Mouse (Mus musculus): Measurements from ENCODE around the gene Ppp1r1c. TPM values are rescaled to one million over a fixed set of nuclear protein-coding genes. Genes with fewer than 3 reads are reported as not detected.
A peak's percentile ranks its signal among the peaks of the same experiment; 100 is the strongest.
"Not testable (repeated sequence)": the region's sequence is repeated elsewhere in the genome, so short reads cannot be mapped to it uniquely, and the experiment has no call there.

The Ppp1r1c gene
- polyA plus RNA-seq, 1 experiment from 2014 or later: 2.0 TPM

GRCm38 (mm10) chr2:79798627-79799026 is 91.0 kb downstream of the Ppp1r1c start:
- H3K9me3 ChIP-seq: no peaks in the 10 kb centered on the region
- no peaks in the 10 kb centered on the region for H3K36me3 ChIP-seq
- H3K4me1 ChIP-seq: peaks cover 3% of the 10 kb centered on the region; the same call in 1 of the 2 replicates
- ATAC-seq (ENCODE audit: low FRiP score, low read depth): no peak
- H3K27me3 ChIP-seq: no peaks in the 10 kb centered on the region
- no peak overlapping the region for H3K4me3 ChIP-seq
- no peak overlapping the region for H3K9ac ChIP-seq (replicated peaks)
- no peak overlapping the region for H3K4me2 ChIP-seq (replicated peaks)
- no peak overlapping the region for H3K27ac ChIP-seq (replicated peaks)
- WGBS: 44% methylated on average over 7 of the region's 7 CpGs

- no peak for ATAC-seq (ENCODE audit: low FRiP score, low read depth)
- Histone ChIP-seq H3K4me2 (replicated peaks) (no peak overlapping the region), H3K9ac (replicated peaks) (no peak overlapping the region), H3K27me3 (no peaks in the 10 kb centered on the region), H3K9me3 (no peaks in the 10 kb centered on the region), H3K4me3 (no peak overlapping the region), H3K36me3 (no peaks in the 10 kb centered on the region), H3K27ac (replicated peaks) (no peak overlapping the region), H3K4me1 (no peaks in the 10 kb centered on the region)
- 73% methylated on average over 3 of the region's 3 CpGs for WGBS
Observed at GRCm38 (mm10) chr2:79815708-79816484, 108.3 kb downstream of the Ppp1r1c start.

DNA sequence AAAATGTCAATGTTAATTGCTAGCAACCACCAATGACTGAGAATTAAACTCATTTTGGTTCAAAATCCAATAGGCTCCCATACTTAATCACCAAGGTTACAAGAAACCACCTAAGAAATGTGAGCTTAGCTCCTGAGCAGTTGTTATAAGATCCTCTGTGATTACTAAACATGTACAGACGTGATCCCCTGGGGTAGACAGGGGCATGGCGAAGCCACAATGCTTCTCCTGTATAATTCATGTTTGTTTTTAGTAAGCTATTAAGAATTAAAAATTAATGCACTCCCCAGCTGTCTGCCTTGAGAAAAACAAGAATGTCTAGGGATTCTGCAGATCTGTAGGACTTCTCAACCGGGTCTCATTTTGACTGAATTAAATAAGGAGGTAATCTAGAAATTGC is 112.0 kb downstream of the Ppp1r1c start:
- Histone ChIP-seq H3K27ac (replicated peaks) (no peak overlapping the region), H3K4me3 (no peak overlapping the region), H3K36me3 (no peaks in the 10 kb centered on the region), H3K27me3 (no peaks in the 10 kb centered on the region), H3K4me1 (no peaks in the 10 kb centered on the region), H3K4me2 (replicated peaks) (no peak overlapping the region), H3K9ac (replicated peaks) (no peak overlapping the region), H3K9me3 (no peaks in the 10 kb centered on the region)
- ATAC-seq (ENCODE audit: low FRiP score, low read depth): no peak
- WGBS: 52% methylated on average over 3 of the region's 3 CpGs

- no peaks in the 10 kb centered on the region for H3K4me1 ChIP-seq
- no peaks in the 10 kb centered on the region for H3K36me3 ChIP-seq
- H3K9me3 ChIP-seq: no peaks in the 10 kb centered on the region
- no peak overlapping the region for H3K9ac ChIP-seq (replicated peaks)
- ATAC-seq (ENCODE audit: low FRiP score, low read depth): no peak
- 83% methylated on average over 4 of the region's 4 CpGs for WGBS
- no peak overlapping the region for H3K4me2 ChIP-seq (replicated peaks)
- H3K27me3 ChIP-seq: no peaks in the 10 kb centered on the region
- H3K27ac ChIP-seq (replicated peaks): no peak overlapping the region
- H3K4me3 ChIP-seq: no peak overlapping the region
Observed at GRCm38 (mm10) chr2:79825853-79826252, 118.3 kb downstream of the Ppp1r1c start.

- no peak overlapping the region for H3K9ac ChIP-seq (replicated peaks)
- H3K4me1 ChIP-seq: no peaks in the 10 kb centered on the region
- 87% methylated on average over 6 of the region's 6 CpGs for WGBS
- no peaks in the 10 kb centered on the region for H3K36me3 ChIP-seq
- no peaks in the 10 kb centered on the region for H3K27me3 ChIP-seq
- H3K9me3 ChIP-seq: no peaks in the 10 kb centered on the region
- ATAC-seq (ENCODE audit: low FRiP score, low read depth): no peak
- H3K4me2 ChIP-seq (replicated peaks): no peak overlapping the region
- no peak overlapping the region for H3K27ac ChIP-seq (replicated peaks)
- H3K4me3 ChIP-seq: no peak overlapping the region
Observed at GRCm38 (mm10) chr2:79839090-79839489, 131.5 kb downstream of the Ppp1r1c start.

DNA sequence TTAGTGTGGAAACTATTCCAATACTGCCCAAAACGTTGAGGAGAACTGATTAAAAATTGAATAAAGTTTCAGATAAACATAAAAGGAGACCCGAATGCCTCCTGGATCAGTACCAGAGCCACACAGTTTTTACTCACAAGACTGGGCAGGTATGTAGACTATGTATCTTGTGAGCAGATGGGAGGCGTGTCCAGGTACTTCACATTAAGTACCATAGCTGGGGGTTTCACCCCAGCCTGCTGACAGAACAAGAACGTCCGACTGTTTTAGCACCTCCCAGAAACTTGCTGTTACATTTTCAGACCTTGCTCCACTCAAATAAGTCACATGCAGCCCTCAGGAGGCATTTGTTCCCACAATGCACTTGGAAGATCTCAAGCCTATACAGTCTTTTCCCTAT is 131.9 kb downstream of the Ppp1r1c start:
- Histone ChIP-seq H3K4me3 (no peak overlapping the region), H3K9me3 (no peaks in the 10 kb centered on the region), H3K9ac (replicated peaks) (no peak overlapping the region), H3K4me2 (replicated peaks) (no peak overlapping the region), H3K27me3 (no peaks in the 10 kb centered on the region), H3K4me1 (no peaks in the 10 kb centered on the region), H3K36me3 (no peaks in the 10 kb centered on the region), H3K27ac (replicated peaks) (no peak overlapping the region)
- no peak for ATAC-seq (ENCODE audit: low FRiP score, low read depth)
- 82% methylated on average over 5 of the region's 5 CpGs for WGBS

- not testable (repeated sequence) for H3K4me2 ChIP-seq (replicated peaks); H3K9me3 ChIP-seq; ATAC-seq (ENCODE audit: low FRiP score, low read depth); H3K36me3 ChIP-seq; H3K9ac ChIP-seq (replicated peaks); H3K27me3 ChIP-seq; H3K4me1 ChIP-seq; H3K4me3 ChIP-seq; H3K27ac ChIP-seq (replicated peaks)
- 86% methylated on average over 13 of the region's 13 CpGs for WGBS
Observed at GRCm38 (mm10) chr2:79847396-79847795, 139.8 kb downstream of the Ppp1r1c start.

DNA sequence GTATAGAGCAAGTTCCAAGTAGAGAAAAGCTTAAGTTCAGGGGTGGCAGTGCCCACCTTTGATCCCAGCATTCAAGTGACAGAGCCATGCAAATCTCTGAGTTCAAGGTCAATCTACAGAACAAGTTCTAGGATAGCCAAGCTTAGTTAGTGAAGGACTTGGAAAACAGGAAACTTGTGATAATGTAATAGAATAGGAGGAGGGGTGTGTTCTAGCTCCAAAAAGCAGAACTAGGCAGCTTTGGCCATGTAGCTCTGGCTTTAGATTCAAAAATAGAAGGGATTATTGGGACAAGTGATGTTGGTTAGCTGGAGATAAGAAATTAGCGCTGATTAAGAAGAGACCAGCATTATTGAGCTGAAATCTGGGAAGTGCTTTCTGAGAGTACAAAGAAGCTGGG is 149.3 kb downstream of the Ppp1r1c start:
- Histone ChIP-seq H3K27ac (replicated peaks) (no peak overlapping the region), H3K9ac (replicated peaks) (no peak overlapping the region), H3K4me1 (no peaks in the 10 kb centered on the region), H3K4me3 (no peak overlapping the region), H3K27me3 (no peaks in the 10 kb centered on the region), H3K9me3 (no peaks in the 10 kb centered on the region), H3K36me3 (no peaks in the 10 kb centered on the region), H3K4me2 (replicated peaks) (no peak overlapping the region)
- no peak for ATAC-seq (ENCODE audit: low FRiP score, low read depth)
- WGBS: 94% methylated on average over 1 of the region's 1 CpGs

- H3K9me3 ChIP-seq: no peaks in the 10 kb centered on the region
- no peaks in the 10 kb centered on the region for H3K27me3 ChIP-seq
- no peaks in the 10 kb centered on the region for H3K36me3 ChIP-seq
- no peak overlapping the region for H3K4me3 ChIP-seq
- peak; percentile 92 for ATAC-seq (ENCODE audit: low FRiP score, low read depth)
- H3K4me2 ChIP-seq (replicated peaks): no peak overlapping the region
- H3K9ac ChIP-seq (replicated peaks): no peak overlapping the region
- 49% methylated on average over 9 of the region's 9 CpGs for WGBS
- no peak overlapping the region for H3K27ac ChIP-seq (replicated peaks)
- no peaks in the 10 kb centered on the region for H3K4me1 ChIP-seq
Observed at GRCm38 (mm10) chr2:79865275-79865999, 157.9 kb downstream of the Ppp1r1c start.

Other genes starting within 250 kb of the Ppp1r1c start
- gene Itprid2, start 72.4 kb upstream of the Ppp1r1c start, polyA plus RNA-seq (2016; fragmentation: Nextera tagmentation; extraction: Ambion mirVana): 4.8 and 5.2 TPM in 2 replicates